9 mouse cellular contexts compared by ENCODE assay signal in the genomic region with DNA sequence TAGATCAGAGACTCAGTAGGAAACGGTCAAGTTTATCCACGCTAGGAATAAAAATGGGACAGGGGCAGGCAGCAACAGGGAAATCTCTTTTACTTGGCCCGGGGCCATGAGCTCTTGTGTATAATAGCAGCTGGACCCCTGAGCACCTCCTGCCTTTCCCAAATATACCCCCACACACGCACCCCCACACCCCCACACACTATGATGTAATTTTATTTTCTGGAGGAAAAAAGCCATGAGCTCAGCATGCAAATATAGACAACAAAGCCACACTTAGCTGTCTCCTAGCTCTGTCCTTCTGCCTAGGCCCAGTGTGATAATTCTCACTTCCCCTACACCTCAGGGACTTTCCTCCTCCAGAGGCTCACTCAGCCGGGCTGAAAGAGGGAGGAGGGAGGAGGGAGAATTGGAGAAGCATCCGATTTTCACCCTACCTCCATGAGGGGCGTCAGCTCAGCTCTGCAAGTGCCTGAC. TPM values are rescaled to one million over a fixed set of nuclear protein-coding genes. Genes with fewer than 3 reads are reported as not detected.
A peak's percentile ranks its signal among the peaks of the same experiment; 100 is the strongest.
DNase-seq lines count a peak whose midpoint lies in the region; ATAC-seq and TF ChIP-seq lines count a peak whose summit lies in the region.
"Had no signal": no experiment of that assay in that cellular context is flagged by ENCODE, and none has a peak within 500 bp of the region (broad histone marks: within the 10 kb centered on the region; RNA-seq: fewer than 3 reads in every experiment).

No protein-coding gene starts in this region.

- WGBS in lung, postnatal 0 days, result 16% methylated on average over 7 of the region's 7 CpGs
- WGBS in heart, embryonic 14.5 days, result 14% methylated on average over 7 of the region's 7 CpGs
- 15% methylated on average over 7 of the region's 7 CpGs for WGBS in limb, embryonic 15.5 days
- 16% methylated on average over 7 of the region's 7 CpGs for WGBS in stomach, embryonic 15.5 days

- no peak for TF ChIP-seq CTCF in lung, postnatal 0 days (IDR thresholded peaks at IDR 0.05)

- peak overlapping the region; percentile 84 for H3K4me2 ChIP-seq in lung, postnatal 0 days (replicated peaks; ENCODE audit: low read depth, low read length)
- H3K4me2 ChIP-seq in heart, embryonic 14.5 days (ENCODE audit: low read length), result peak overlapping the region; percentile 72
- H3K4me2 ChIP-seq in limb, embryonic 15.5 days, result peak overlapping the region; percentile 67
- peak overlapping the region; percentile 63 for H3K4me2 ChIP-seq in stomach, embryonic 15.5 days

- peak; percentile 35 for DNase-seq in lung, postnatal 0 days (ENCODE audit: low spot score)
- DNase-seq in lung, postnatal 14 days, result no peak
- DNase-seq in cerebellum, postnatal 25 days, result peak; percentile 38 to 62
- no peak for DNase-seq in frontal cortex, postnatal 25 days (ENCODE audit: low spot score in 2 of 2)
- DNase-seq in adipocyte (ENCODE audit: low spot score), result no peak

- no peaks in the 10 kb centered on the region for H3K27me3 ChIP-seq in lung, postnatal 0 days (replicated peaks; ENCODE audit: insufficient read depth, low read length)
- no peaks in the 10 kb centered on the region for H3K27me3 ChIP-seq in heart, embryonic 14.5 days (ENCODE audit: control insufficient read depth, insufficient read depth, low read length)
- H3K27me3 ChIP-seq in limb, embryonic 15.5 days, result no peaks in the 10 kb centered on the region
- H3K27me3 ChIP-seq in stomach, embryonic 15.5 days (replicated peaks), result no peaks in the 10 kb centered on the region

- H3K9me3 ChIP-seq in lung, postnatal 0 days (ENCODE audit: low read length), result no peaks in the 10 kb centered on the region
- no peaks in the 10 kb centered on the region for H3K9me3 ChIP-seq in heart, embryonic 14.5 days (ENCODE audit: control insufficient read depth, low read length)
- no peaks in the 10 kb centered on the region for H3K9me3 ChIP-seq in limb, embryonic 15.5 days
- no peaks in the 10 kb centered on the region for H3K9me3 ChIP-seq in stomach, embryonic 15.5 days

- no peak for TF ChIP-seq EP300 in lung, postnatal 0 days (IDR thresholded peaks at IDR 0.05)

- H3K4me1 ChIP-seq in lung, postnatal 0 days (ENCODE audit: insufficient read depth, low read depth, low read length), result peaks cover 12% of the 10 kb centered on the region; the same call in 1 of the 2 replicates
- peaks cover 39 to 52% of the 10 kb centered on the region in 2 experiments for H3K4me1 ChIP-seq in heart, embryonic 14.5 days (ENCODE audit: control insufficient read depth in 2 of 2, insufficient read depth in 2 of 2, low read length in 2 of 2)
- peaks cover 51% of the 10 kb centered on the region for H3K4me1 ChIP-seq in limb, embryonic 15.5 days
- peaks cover 51% of the 10 kb centered on the region for H3K4me1 ChIP-seq in stomach, embryonic 15.5 days

- H3K4me3 ChIP-seq in lung, postnatal 0 days (ENCODE audit: low read depth, low read length), result peak overlapping the region; percentile 67; the same call in 1 of the 2 replicates
- peak overlapping the region in 1 of 2 experiments; percentile 74; a peak in 1 of 4 replicates for H3K4me3 ChIP-seq in heart, embryonic 14.5 days (ENCODE audit: control insufficient read depth in 1 of 2, insufficient read depth in 1 of 2, low read depth in 1 of 2, low read length in 2 of 2)
- peak overlapping the region; percentile 71 for H3K4me3 ChIP-seq in limb, embryonic 15.5 days
- peak overlapping the region; percentile 59; the same call in 1 of the 2 replicates for H3K4me3 ChIP-seq in stomach, embryonic 15.5 days (replicated peaks)

- H3K27ac ChIP-seq in lung, postnatal 0 days (ENCODE audit: low read length), result peak overlapping the region; percentile 89
- peak overlapping the region; percentile 82 to 92 for H3K27ac ChIP-seq in heart, embryonic 14.5 days (replicated peaks in 1 of 2; ENCODE audit: control insufficient read depth in 1 of 2, insufficient read depth in 1 of 2, low read depth in 2 of 2, low read length in 2 of 2)
- peak overlapping the region; percentile 91 for H3K27ac ChIP-seq in limb, embryonic 15.5 days
- peak overlapping the region; percentile 82 for H3K27ac ChIP-seq in stomach, embryonic 15.5 days
- H3K27ac ChIP-seq: liver, embryonic 14.5 days had no signal

- H3K36me3 ChIP-seq in lung, postnatal 0 days (ENCODE audit: insufficient read depth, low read length), result no peaks in the 10 kb centered on the region
- H3K36me3 ChIP-seq in heart, embryonic 14.5 days (ENCODE audit: control insufficient read depth, insufficient read depth, low read length), result peaks cover 19% of the 10 kb centered on the region
- H3K36me3 ChIP-seq in limb, embryonic 15.5 days, result peaks cover 3% of the 10 kb centered on the region; the same call in 1 of the 2 replicates
- H3K36me3 ChIP-seq in stomach, embryonic 15.5 days, result no peaks in the 10 kb centered on the region

- 0 out of 2 replicates have a peak overlapping the region, but pooled peaks have one; percentile 70 for H3K9ac ChIP-seq in lung, postnatal 0 days (replicated peaks; ENCODE audit: low read depth)
- peak overlapping the region; percentile 94 for H3K9ac ChIP-seq in heart, embryonic 14.5 days (ENCODE audit: low read length)
- 0 out of 2 replicates have a peak overlapping the region, but pooled peaks have one; percentile 76 for H3K9ac ChIP-seq in limb, embryonic 15.5 days
- no peak overlapping the region for H3K9ac ChIP-seq in stomach, embryonic 15.5 days

- ATAC-seq in lung, postnatal 0 days, result 0 out of 2 replicates have a peak, but pooled peaks have one; percentile 13
- peak; percentile 23; the same call in 1 of the 2 replicates for ATAC-seq in heart, embryonic 14.5 days (ENCODE audit: insufficient number of reproducible peaks, insufficient read depth, low FRiP score, low read depth)
- no peak for ATAC-seq in limb, embryonic 15.5 days (ENCODE audit: insufficient number of reproducible peaks, low FRiP score, low TSS enrichment, low read depth)
- peak; percentile 8; the same call in 1 of the 2 replicates for ATAC-seq in stomach, embryonic 15.5 days (ENCODE audit: insufficient read depth, low FRiP score, low read depth)

RNA-seq across cellular contexts. Expression of a gene that starts 0.5 kb away (rescaled TPM):
- 114 and 118 TPM in 2 replicates for polyA plus RNA-seq in lung, postnatal 0 days (2015; fragmentation: Nextera tagmentation; extraction: Ambion mirVana)
- 160 and 166 TPM in 2 replicates for polyA plus RNA-seq in heart, embryonic 14.5 days (2014; fragmentation: Nextera tagmentation; extraction: Ambion mirVana)
- 136 and 153 TPM in 2 replicates for polyA plus RNA-seq in limb, embryonic 15.5 days (2015; fragmentation: Nextera tagmentation; extraction: Ambion mirVana)
- polyA plus RNA-seq in stomach, embryonic 15.5 days (2015; fragmentation: Nextera tagmentation; extraction: Ambion mirVana), result 103 and 108 TPM in 2 replicates

RNA-seq across cellular contexts. Expression of a gene that starts 12.5 kb away (rescaled TPM):
- polyA plus RNA-seq in lung, postnatal 0 days (2015; fragmentation: Nextera tagmentation; extraction: Ambion mirVana), result 2.5 TPM in 2 replicates
- polyA plus RNA-seq in heart, embryonic 14.5 days (2014; fragmentation: Nextera tagmentation; extraction: Ambion mirVana), result 138 and 148 TPM in 2 replicates
- 18.0 and 55.9 TPM in 2 replicates for polyA plus RNA-seq in limb, embryonic 15.5 days (2015; fragmentation: Nextera tagmentation; extraction: Ambion mirVana)
- polyA plus RNA-seq in stomach, embryonic 15.5 days (2015; fragmentation: Nextera tagmentation; extraction: Ambion mirVana), result 16.2 and 17.4 TPM in 2 replicates

RNA-seq across cellular contexts. Expression of a gene that starts 51.1 kb away (rescaled TPM):
- 0.04 and 0.05 TPM in 2 replicates for polyA plus RNA-seq in lung, postnatal 0 days (2015; fragmentation: Nextera tagmentation; extraction: Ambion mirVana)
- 0.23 and 0.26 TPM in 2 replicates for polyA plus RNA-seq in heart, embryonic 14.5 days (2014; fragmentation: Nextera tagmentation; extraction: Ambion mirVana)
- not detected in 2 replicates for polyA plus RNA-seq in limb, embryonic 15.5 days (2015; fragmentation: Nextera tagmentation; extraction: Ambion mirVana)
- polyA plus RNA-seq in stomach, embryonic 15.5 days (2015; fragmentation: Nextera tagmentation; extraction: Ambion mirVana), result not detected in 2 replicates

RNA-seq across cellular contexts. Expression of a gene that starts 54.3 kb away (rescaled TPM):
- 30.0 and 32.4 TPM in 2 replicates for polyA plus RNA-seq in lung, postnatal 0 days (2015; fragmentation: Nextera tagmentation; extraction: Ambion mirVana)
- 20.7 and 24.7 TPM in 2 replicates for polyA plus RNA-seq in heart, embryonic 14.5 days (2014; fragmentation: Nextera tagmentation; extraction: Ambion mirVana)
- polyA plus RNA-seq in limb, embryonic 15.5 days (2015; fragmentation: Nextera tagmentation; extraction: Ambion mirVana), result 51.4 and 62.7 TPM in 2 replicates
- polyA plus RNA-seq in stomach, embryonic 15.5 days (2015; fragmentation: Nextera tagmentation; extraction: Ambion mirVana), result 44.8 and 45.0 TPM in 2 replicates

RNA-seq across cellular contexts. Expression of a gene that starts 59.3 kb away (rescaled TPM):
- polyA plus RNA-seq in lung, postnatal 0 days (2015; fragmentation: Nextera tagmentation; extraction: Ambion mirVana), result 93.7 and 96.6 TPM in 2 replicates
- 101 and 104 TPM in 2 replicates for polyA plus RNA-seq in heart, embryonic 14.5 days (2014; fragmentation: Nextera tagmentation; extraction: Ambion mirVana)
- 134 and 143 TPM in 2 replicates for polyA plus RNA-seq in limb, embryonic 15.5 days (2015; fragmentation: Nextera tagmentation; extraction: Ambion mirVana)
- 106 and 121 TPM in 2 replicates for polyA plus RNA-seq in stomach, embryonic 15.5 days (2015; fragmentation: Nextera tagmentation; extraction: Ambion mirVana)

Comparison
In these comparisons a context has a peak if more than half of its experiments do, and no peak if none do; other contexts are left out.
1. DNase-seq: peak in lung, postnatal 0 days (single experiment) and cerebellum, postnatal 25 days (2 of 2); none in lung, postnatal 14 days (single experiment), frontal cortex, postnatal 25 days (0 of 2) and adipocyte (single experiment).
2. Peak in every context shown above with its lines, with median percentiles within 50 percentile points of each other: H3K27ac ChIP-seq and H3K4me2 ChIP-seq.